Comparison of ENCODE assay signal across 8 mouse cellular contexts in the genomic region with DNA sequence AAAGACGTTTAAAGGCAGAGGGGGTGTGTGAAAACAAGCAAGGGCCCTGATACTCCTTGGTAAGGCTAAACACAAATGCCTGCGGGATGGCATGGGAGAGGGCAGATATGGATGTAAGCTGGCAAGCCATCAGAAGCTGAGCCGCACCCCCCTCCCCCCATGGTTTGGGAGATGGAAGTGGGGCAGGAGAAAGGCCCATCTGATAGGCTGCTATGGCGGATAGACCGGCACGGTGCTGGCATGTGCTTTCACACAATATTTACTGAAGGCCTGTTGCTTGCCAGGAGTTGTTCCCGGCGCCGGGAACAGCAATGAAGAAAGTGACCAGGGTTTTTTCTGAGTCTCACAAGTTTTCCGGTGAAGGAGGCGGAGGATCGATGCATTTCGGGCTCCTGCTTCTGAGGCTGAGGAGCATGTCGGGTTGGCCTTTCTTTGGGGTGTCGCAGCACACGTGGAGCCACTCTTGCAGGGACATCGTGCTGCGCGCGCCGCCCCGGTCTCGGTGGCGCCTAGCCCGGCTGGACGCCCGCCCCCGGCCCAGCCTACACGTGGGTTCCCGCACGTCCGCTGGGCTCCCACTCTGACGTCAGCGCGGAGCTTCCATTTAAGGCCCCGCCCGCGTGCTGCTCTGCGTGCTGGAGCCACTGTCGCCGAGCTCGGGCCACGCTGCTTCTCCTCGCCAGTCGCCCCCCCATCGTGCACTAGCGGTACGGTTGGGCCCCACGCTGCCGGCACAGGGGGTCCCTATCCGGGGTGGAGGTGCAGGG. TPM values are rescaled to one million over a fixed set of nuclear protein-coding genes. Genes with fewer than 3 reads are reported as not detected.
A peak's percentile ranks its signal among the peaks of the same experiment; 100 is the strongest.
DNase-seq lines count a peak whose midpoint lies in the region; ATAC-seq lines count a peak whose summit lies in the region.

No protein-coding gene starts in this region.

- peaks cover 8% of the 10 kb centered on the region for H3K4me1 ChIP-seq in hindbrain, embryonic 16.5 days (ENCODE audit: control insufficient read depth, insufficient read depth, low read depth, low read length)

- H3K27me3 ChIP-seq in hindbrain, embryonic 16.5 days (replicated peaks; ENCODE audit: control insufficient read depth, insufficient read depth, low read length) = no peaks in the 10 kb centered on the region

- H3K36me3 ChIP-seq in hindbrain, embryonic 16.5 days (ENCODE audit: control insufficient read depth, insufficient read depth, low read length) = peaks cover 13% of the 10 kb centered on the region

- H3K9me3 ChIP-seq in hindbrain, embryonic 16.5 days (ENCODE audit: control insufficient read depth, low read length) = no peaks in the 10 kb centered on the region

- H3K27ac ChIP-seq in hindbrain, embryonic 16.5 days (ENCODE audit: low read depth, low read length) = peak overlapping the region; percentile 92

- peak overlapping the region; percentile 89 for H3K4me3 ChIP-seq in hindbrain, embryonic 16.5 days (ENCODE audit: low read length)

- WGBS in hindbrain, embryonic 16.5 days = under 1% methylated on average over 50 of the region's 51 CpGs

- DNase-seq in WW6 (ENCODE audit: low read depth, low spot score) = peak; percentile 71
- peak; percentile 82 to 92 for DNase-seq in cerebellum, postnatal 4 days (ENCODE audit: low spot score in 2 of 2)
- peak; percentile 94 for DNase-seq in gastrocnemius, adult 18-20 months (ENCODE audit: low spot score)
- DNase-seq in left cerebral cortex, adult 18-20 months (ENCODE audit: low spot score in 2 of 2) = peak; percentile 94 to 95
- peak; percentile 96 for DNase-seq in lung, postnatal 4 days
- peak; percentile 96 for DNase-seq in retina, postnatal 1 day
- peak; percentile 94 for DNase-seq in thymus, postnatal 4 days

- H3K9ac ChIP-seq in hindbrain, embryonic 16.5 days (ENCODE audit: low read depth, low read length) = peak overlapping the region; percentile 95

- peak; percentile 90 for ATAC-seq in hindbrain, embryonic 16.5 days

- peak overlapping the region; percentile 89 for H3K4me2 ChIP-seq in hindbrain, embryonic 16.5 days (ENCODE audit: low read length)

RNA-seq across cellular contexts. Expression of a gene that starts 4.1 kb away (rescaled TPM):
- total RNA-seq in gastrocnemius, adult 18-20 months (2021) = 1,000 to 10,000 TPM; 2,332 to 2,702 TPM
- 894 and 950 TPM in 2 replicates for polyA plus RNA-seq in hindbrain, embryonic 16.5 days (2015; fragmentation: Nextera tagmentation; extraction: Ambion mirVana)
- 100 to 1,000 TPM; 342 to 355 TPM for total RNA-seq in left cerebral cortex, adult 18-20 months (2021)

RNA-seq across cellular contexts. Expression of a gene that starts 15.6 kb away (rescaled TPM):
- not detected for total RNA-seq in gastrocnemius, adult 18-20 months (2021)
- 0.25 and 0.55 TPM in 2 replicates for polyA plus RNA-seq in hindbrain, embryonic 16.5 days (2015; fragmentation: Nextera tagmentation; extraction: Ambion mirVana)
- total RNA-seq in left cerebral cortex, adult 18-20 months (2021) = not detected

RNA-seq across cellular contexts. Expression of a gene that starts 49.5 kb away (rescaled TPM):
- 10 to 100 TPM; 15.4 to 18.2 TPM for total RNA-seq in gastrocnemius, adult 18-20 months (2021)
- 41.0 and 41.2 TPM in 2 replicates for polyA plus RNA-seq in hindbrain, embryonic 16.5 days (2015; fragmentation: Nextera tagmentation; extraction: Ambion mirVana)
- 10 to 100 TPM; 37.4 to 41.9 TPM for total RNA-seq in left cerebral cortex, adult 18-20 months (2021)

RNA-seq across cellular contexts. Expression of a gene that starts 49.5 kb away (rescaled TPM):
- 10 to 100 TPM; 11.2 to 12.1 TPM for total RNA-seq in gastrocnemius, adult 18-20 months (2021)
- polyA plus RNA-seq in hindbrain, embryonic 16.5 days (2015; fragmentation: Nextera tagmentation; extraction: Ambion mirVana) = 9.7 and 12.6 TPM in 2 replicates
- 10 to 100 TPM; 11.9 to 12.1 TPM for total RNA-seq in left cerebral cortex, adult 18-20 months (2021)

Comparison
In these comparisons a context has a peak if more than half of its experiments do, and no peak if none do; other contexts are left out.
1. Peak in every context shown above with its lines: DNase-seq, ATAC-seq, H3K4me3 ChIP-seq and H3K27ac ChIP-seq.
2. RNA of a gene that starts 4.1 kb away (total RNA-seq): 2,332 to 2,702 TPM in gastrocnemius, adult 18-20 months; 342 to 355 TPM in left cerebral cortex, adult 18-20 months; every median in the first group is over 4 times any median in the second.